Mouse (Mus musculus): ENCODE results near the gene Helz.
"Not testable (repeated sequence)": the region's sequence is repeated elsewhere in the genome, so short reads cannot be mapped to it uniquely, and the experiment has no call there.

The Helz gene

GRCm38 (mm10) chr11:107546667-107547301 lies 946 bp upstream of the Helz start:
- in situ Hi-C loops (cut with MboI, MseI), result loop anchor here (5.0 kb wide), 1 partner anchor 34 kb away; no protein-coding TSS in a partner anchor

DNA sequence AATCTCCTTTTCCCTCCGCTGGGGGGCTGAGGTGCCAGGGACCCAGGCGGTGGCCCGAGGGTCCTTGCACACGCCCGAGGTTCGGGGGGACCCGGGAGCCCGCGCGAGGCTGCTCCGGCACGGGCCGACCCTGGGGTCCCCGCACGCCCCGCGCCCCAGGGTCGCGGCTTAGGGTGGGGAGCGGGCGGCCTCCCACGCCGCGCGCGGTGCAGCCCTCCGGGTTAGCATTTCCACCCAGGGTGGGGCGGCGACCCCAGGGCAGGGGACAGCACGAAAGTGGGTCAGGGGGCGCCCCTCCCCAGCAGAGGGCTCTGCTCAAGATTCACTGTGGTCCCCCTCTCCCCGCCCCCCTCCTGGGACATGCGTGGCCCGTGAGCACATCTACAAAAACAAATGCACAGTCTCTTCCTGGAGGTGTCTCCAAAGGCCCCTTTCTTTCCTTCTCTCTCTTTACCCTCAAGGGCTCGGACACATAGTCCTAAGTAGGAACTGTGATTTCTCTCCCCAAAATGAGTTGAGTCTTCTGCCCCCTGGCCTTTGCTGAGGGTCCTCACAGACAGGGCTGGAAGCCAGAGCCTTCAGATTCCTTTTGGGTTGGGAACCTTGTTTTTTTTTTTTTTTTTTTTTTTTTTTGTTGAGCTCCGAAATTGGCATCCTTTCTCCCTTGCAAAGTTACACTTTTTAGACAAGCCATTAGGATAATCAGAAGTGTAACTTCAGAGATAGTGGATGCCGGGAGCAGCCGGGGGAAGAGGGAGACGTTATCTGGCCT lies 660 bp downstream of the Helz start:
- in situ Hi-C loops (cut with MboI, MseI), result loop anchor here (5.0 kb wide), 1 partner anchor 36 kb away; no protein-coding TSS in a partner anchor

DNA sequence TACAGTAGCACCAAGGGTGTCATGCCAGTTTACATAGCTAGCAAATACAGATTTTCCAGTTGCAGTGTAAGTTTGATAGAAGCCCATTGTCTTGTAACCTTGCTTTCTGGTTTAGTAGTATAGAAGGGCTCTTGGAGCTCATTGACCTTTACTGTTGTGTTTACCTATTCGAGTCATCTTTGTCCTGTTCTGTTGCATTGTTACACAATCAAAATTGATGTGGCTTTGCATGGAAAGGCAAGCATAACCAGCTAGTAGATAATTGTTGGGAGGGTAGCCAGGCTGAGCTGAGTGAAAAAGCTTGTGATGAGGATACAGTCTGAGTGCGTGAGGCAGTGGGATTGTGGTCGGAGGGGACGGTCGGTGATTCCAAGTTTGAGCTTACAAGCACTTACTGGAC lies 12.1 kb downstream of the Helz start:
- in situ Hi-C loops (cut with MboI, MseI), result no loop called here

DNA sequence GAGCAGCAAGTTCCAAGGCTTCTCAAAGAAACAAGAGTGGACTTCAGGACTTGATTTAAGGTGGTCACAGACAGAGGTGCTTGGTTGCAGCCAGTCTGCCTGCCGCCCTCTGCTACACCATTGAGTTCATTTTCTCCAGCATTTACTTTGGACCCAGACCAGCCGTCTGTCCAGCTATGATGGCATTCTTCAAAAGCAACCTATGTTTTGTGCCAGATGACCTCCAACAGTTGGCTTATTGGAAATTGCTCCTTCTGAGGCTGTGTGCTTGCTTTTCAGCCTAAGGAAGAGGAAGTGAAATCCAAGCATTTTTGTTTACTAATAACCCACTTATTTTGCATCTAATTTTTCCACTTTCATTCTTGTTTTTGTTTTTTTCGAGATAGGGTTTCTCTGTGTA lies 19.7 kb downstream of the Helz start:
- in situ Hi-C loops (cut with MboI, MseI), result no loop called here

DNA sequence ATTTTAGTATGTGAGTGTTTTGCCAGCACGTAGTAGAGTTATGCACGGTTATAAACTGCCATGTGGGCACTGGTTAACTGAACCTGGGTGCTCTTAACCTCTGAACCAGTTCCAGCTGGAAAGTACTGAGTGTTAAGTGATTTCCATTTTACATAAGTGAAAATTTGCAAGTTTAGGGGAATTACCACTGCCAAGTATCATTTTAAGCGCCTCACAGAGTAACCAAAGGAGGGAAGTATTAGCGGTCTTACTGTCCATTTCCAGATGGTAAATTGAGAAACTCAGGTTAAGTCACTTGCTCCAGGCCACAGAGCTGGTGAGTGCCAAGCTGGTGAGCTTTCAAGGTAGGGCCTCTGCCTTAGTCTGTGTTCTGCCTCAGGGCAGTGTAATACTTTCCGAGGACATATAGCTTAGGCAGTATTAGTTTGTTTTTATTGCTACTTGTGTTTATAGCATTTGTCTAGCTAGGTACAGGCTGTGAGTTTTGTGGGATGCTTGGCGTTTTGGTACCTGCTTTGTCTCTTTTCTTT lies 20.8 kb downstream of the Helz start:
- in situ Hi-C loops (cut with MboI, MseI), result no loop called here

- in situ Hi-C loops (cut with MboI, MseI), result not testable (repeated sequence)
Observed at GRCm38 (mm10) chr11:107570891-107571290, 23.2 kb downstream of the Helz start.

- in situ Hi-C loops (cut with MboI, MseI), result no loop called here
Observed at GRCm38 (mm10) chr11:107571318-107571717, 23.6 kb downstream of the Helz start.

GRCm38 (mm10) chr11:107572551-107572950 lies 24.8 kb downstream of the Helz start:
- in situ Hi-C loops (cut with MboI, MseI), result no loop called here

- in situ Hi-C loops (cut with MboI, MseI), result no loop called here
Observed at GRCm38 (mm10) chr11:107573061-107573692, 25.4 kb downstream of the Helz start.

- in situ Hi-C loops (cut with MboI, MseI), result no loop called here
Observed at GRCm38 (mm10) chr11:107573847-107574246, 26.1 kb downstream of the Helz start.

- in situ Hi-C loops (cut with MboI, MseI), result no loop called here
Observed at GRCm38 (mm10) chr11:107574811-107575705, 27.3 kb downstream of the Helz start.

- in situ Hi-C loops (cut with MboI, MseI), result no loop called here
Observed at GRCm38 (mm10) chr11:107576186-107576585, 28.5 kb downstream of the Helz start.

DNA sequence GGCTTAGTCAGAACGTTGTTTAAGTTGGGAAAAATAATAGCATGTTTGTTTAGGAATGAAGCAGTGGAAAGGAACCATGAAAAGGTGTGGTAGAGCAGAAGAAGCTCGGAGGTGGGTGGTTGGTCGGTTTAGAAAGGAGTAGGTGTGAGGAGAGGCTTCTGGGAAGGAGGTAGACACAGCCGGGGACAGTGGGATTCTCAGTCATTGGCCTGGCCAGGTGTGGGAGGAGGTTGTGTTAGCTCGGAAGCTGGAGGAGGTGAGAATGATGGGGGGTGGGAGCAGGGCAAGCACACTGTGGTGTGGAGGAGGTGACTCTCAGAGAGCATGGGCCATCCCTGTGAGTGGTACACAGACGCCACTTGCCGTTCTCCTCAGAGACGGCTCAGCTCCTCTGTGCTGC lies 29.7 kb downstream of the Helz start:
- in situ Hi-C loops (cut with MboI, MseI), result no loop called here

GRCm38 (mm10) chr11:107578226-107578625 lies 30.5 kb downstream of the Helz start:
- in situ Hi-C loops (cut with MboI, MseI), result no loop called here

DNA sequence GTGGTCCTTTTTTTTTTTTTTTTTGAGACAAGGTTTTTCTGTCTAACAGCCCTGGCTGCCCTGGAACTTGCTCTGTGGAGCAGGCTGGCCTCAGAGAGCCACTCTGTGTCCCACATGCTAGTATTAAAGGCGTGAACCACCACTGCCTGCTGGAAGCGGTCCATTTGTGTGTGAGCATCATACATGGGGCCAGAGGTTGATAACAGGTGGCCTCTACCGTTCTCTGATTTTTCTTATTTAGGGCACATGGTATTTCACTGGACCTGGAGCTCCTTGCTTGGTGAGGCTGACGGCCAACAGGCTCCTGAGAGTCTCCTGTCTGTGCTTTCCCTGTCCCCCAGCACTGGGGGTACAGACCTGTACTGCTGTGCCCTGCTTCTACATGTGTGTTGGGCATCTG lies 33.1 kb downstream of the Helz start:
- in situ Hi-C loops (cut with MboI, MseI), result no loop called here

- in situ Hi-C loops (cut with MboI, MseI), result no loop called here
Observed at GRCm38 (mm10) chr11:107584660-107585451, 37.1 kb downstream of the Helz start.

GRCm38 (mm10) chr11:107586129-107586528 lies 38.4 kb downstream of the Helz start:
- in situ Hi-C loops (cut with MboI, MseI), result not testable (repeated sequence)

GRCm38 (mm10) chr11:107587141-107587540 lies 39.4 kb downstream of the Helz start:
- in situ Hi-C loops (cut with MboI, MseI), result no loop called here

DNA sequence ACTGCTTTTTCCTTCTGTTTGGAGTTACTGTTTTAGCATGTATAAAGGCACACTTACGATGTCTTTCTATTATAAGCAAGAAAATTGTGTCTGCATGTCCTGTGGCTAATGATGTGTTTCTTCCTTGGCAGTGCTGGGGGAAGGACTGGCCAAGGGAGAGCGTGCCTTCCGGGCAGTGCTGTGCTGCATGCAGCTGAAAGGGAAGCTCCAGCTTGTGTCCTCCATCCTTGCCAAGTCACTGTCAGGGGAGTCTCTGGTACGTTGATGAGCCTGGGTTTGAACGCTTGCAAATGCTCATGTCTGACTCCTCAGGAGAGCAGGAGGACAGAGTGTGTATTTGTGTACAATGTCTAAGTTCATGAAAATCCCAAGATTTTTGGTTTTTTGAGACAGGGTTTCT lies 44.8 kb downstream of the Helz start:
- in situ Hi-C loops (cut with MboI, MseI), result no loop called here

GRCm38 (mm10) chr11:107597381-107597780 lies 49.7 kb downstream of the Helz start:
- in situ Hi-C loops (cut with MboI, MseI), result no loop called here

- in situ Hi-C loops (cut with MboI, MseI), result no loop called here
Observed at GRCm38 (mm10) chr11:107605694-107606093, 58.0 kb downstream of the Helz start.
